Mouse (Mus musculus): Measurements from ENCODE around the gene S100a10.
"Not testable (repeated sequence)": the region's sequence is repeated elsewhere in the genome, so short reads cannot be mapped to it uniquely, and the experiment has no call there.

The S100a10 gene

GRCm38 (mm10) chr3:93579317-93580038 is 24.6 kb downstream of the S100a10 start:
- DNase-seq (ENCODE audit: extremely low read depth, low read depth, low spot score): peak; percentile 100

- no peak for DNase-seq (ENCODE audit: extremely low read depth, low read depth, low spot score)
Observed at GRCm38 (mm10) chr3:93580039-93580403, 25.1 kb downstream of the S100a10 start.

DNA sequence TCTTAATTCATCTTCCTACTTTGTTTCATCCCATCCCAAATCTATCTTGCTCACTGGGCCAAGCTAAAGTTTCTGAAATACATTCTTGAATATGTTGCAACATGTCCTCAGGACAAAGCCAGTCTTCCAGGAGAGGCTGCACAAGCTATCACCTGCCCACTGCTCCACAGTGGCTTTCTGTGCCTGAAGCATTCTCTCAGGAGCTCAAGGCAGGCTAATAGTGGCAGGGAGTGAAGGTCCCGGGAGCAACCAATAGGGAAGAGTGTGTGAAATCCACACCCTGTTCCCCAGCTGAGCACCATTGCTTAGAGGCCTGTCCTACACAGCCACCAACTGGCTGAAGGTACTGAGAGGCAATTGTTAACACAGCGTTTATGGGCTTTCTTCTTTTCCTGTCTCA is 26.1 kb downstream of the S100a10 start:
- peak; percentile 93 for DNase-seq (ENCODE audit: extremely low read depth, low read depth, low spot score)

DNA sequence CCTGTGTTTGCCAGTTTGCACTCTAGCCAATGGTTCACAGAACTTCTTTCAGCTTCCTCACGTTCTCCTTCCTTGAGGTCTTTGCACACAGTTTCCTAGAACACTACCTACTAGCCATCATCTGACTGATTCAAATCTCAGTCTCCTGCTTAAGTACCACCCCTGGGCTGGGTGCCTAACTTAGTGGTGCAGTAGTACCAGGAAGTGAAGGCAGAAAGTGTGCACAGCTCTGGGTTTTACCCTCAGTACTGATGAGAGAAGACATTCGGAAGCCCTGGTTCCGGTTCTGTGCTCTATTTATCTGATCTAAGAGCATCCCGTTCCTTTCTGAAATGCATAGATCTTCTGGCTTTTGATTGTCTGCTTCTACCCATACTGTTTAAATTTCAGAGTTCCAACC is 26.8 kb downstream of the S100a10 start:
- no peak for DNase-seq (ENCODE audit: extremely low read depth, low read depth, low spot score)

- DNase-seq (ENCODE audit: extremely low read depth, low read depth, low spot score): peak; percentile 69
Observed at GRCm38 (mm10) chr3:93583056-93583455, 28.2 kb downstream of the S100a10 start.

GRCm38 (mm10) chr3:93589629-93590028 is 34.7 kb downstream of the S100a10 start:
- DNase-seq (ENCODE audit: extremely low read depth, low read depth, low spot score): no peak

- no peak for DNase-seq (ENCODE audit: extremely low read depth, low read depth, low spot score)
Observed at GRCm38 (mm10) chr3:93590256-93590655, 35.4 kb downstream of the S100a10 start.

- no peak for DNase-seq (ENCODE audit: extremely low read depth, low read depth, low spot score)
Observed at GRCm38 (mm10) chr3:93592100-93592499, 37.2 kb downstream of the S100a10 start.

GRCm38 (mm10) chr3:93592976-93593375 is 38.1 kb downstream of the S100a10 start:
- DNase-seq (ENCODE audit: extremely low read depth, low read depth, low spot score): peak; percentile 83

- no peak for DNase-seq (ENCODE audit: extremely low read depth, low read depth, low spot score)
Observed at GRCm38 (mm10) chr3:93593512-93593911, 38.6 kb downstream of the S100a10 start.

GRCm38 (mm10) chr3:93596632-93597031 is 41.8 kb downstream of the S100a10 start:
- DNase-seq (ENCODE audit: extremely low read depth, low read depth, low spot score): no peak

DNA sequence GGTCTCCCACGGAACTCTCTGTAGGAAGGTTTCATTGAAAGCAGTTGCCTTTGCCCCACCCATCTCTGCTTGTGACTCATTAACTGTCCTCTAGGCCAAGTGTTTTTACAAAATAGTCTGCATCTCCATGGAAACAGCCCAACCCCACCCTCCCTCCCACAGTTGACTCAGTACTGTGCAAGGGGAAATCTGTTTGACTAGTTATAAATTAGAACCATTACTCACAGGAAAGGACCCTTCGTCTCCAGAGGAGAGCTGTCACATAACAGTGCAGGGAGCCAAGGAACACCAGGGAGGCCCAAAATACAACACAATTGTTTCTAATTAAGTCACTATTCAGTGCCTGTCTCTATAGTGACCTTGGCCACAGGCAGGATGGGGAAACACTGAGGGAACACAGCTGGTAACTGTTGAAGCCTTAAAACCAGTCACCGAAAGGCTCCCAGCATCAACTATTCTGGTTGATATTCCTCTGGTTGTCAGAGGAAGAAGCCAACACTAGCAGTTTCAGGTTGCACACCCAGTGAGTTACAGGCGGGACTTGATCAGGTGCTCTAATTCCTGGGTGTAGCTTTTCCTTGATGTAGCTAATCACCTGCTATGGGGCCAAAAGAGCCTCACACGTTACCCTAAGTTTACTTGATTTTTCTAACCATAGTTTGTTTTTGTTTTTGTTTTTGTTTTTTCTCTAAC is 42.5 kb downstream of the S100a10 start:
- no peak for DNase-seq (ENCODE audit: extremely low read depth, low read depth, low spot score)

GRCm38 (mm10) chr3:93597970-93598369 is 43.1 kb downstream of the S100a10 start:
- DNase-seq (ENCODE audit: extremely low read depth, low read depth, low spot score): no peak

- DNase-seq (ENCODE audit: extremely low read depth, low read depth, low spot score): no peak
Observed at GRCm38 (mm10) chr3:93600206-93600605, 45.3 kb downstream of the S100a10 start.

DNA sequence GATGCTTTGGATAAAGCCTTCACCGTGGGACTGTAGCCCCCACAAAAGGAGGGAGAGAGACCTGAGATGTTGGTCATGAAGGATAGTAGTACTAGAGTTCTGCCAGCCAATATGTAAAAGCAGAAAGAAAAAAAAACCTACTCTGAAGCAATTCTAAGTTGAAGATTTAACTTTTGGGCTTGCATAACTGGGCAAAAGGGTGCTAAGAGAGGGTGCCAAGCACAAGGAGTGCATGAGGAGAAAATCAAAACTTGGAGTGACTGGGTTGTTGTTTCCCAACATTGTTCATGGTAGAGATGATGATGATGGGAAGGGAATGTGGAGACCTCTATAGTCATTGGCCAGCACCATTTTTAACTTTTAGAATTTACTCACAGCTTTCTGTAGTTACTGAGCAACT is 47.0 kb downstream of the S100a10 start:
- DNase-seq (ENCODE audit: extremely low read depth, low read depth, low spot score): no peak

GRCm38 (mm10) chr3:93608970-93609369 is 54.1 kb downstream of the S100a10 start:
- not testable (repeated sequence) for DNase-seq (ENCODE audit: extremely low read depth, low read depth, low spot score)
